Mouse (Mus musculus) lung, adult 2 months (tissue): ENCODE results near the gene Acsl3.

ENCODE experiments used
- CTCF ChIP-seq: fragments of 200-500 bp; IDR thresholded peaks from 2 replicates; pipeline ENCODE4 v1.5.1; 2011; ENCODE audit warnings: mild to moderate bottlenecking, low read length, control low read depth; ENCODE audit not compliant: insufficient read depth
- POLR2A ChIP-seq: fragments of 200-500 bp; IDR thresholded peaks from 2 replicates; pipeline ENCODE4 v1.6.1; 2011; ENCODE audit warnings: low read depth, mild to moderate bottlenecking, control low read depth, low read length, borderline replicate concordance; ENCODE audit errors: extremely low read depth

- TF ChIP-seq CTCF: no peak
- TF ChIP-seq POLR2A: no peak
Observed at GRCm38 (mm10) chr1:78707280-78707679, 49.7 kb downstream of the Acsl3 start.
